Mouse (Mus musculus) testis, adult 2 months (tissue): ENCODE measurements at regions not wholly inside any gene's neighbourhood (a gene's known extent, or its start where the extent isn't known, plus 50 kb on each side); places are given as distances from the start of the nearest gene placed in this dataset.
"Not testable (repeated sequence)": the region's sequence is repeated elsewhere in the genome, so short reads cannot be mapped to it uniquely, and the experiment has no call there.

ENCODE experiments used
- H3K27ac ChIP-seq: fragments of 200-500 bp; 2 replicates; pipeline ENCODE4 v1.5.1; 2012; ENCODE audit warnings: low read depth, low read length; ENCODE audit not compliant: control insufficient read depth, insufficient read depth
- H3K27me3 ChIP-seq: fragments of 200-500 bp; 2 replicates; pipeline ENCODE4 v1.6.1; 2012; ENCODE audit warnings: mild to moderate bottlenecking, low read length, moderate library complexity; ENCODE audit not compliant: control insufficient read depth, insufficient read depth
- H3K36me3 ChIP-seq: fragments of 200-500 bp; 2 replicates; pipeline ENCODE4 v1.6.1; 2012; ENCODE audit warnings: mild to moderate bottlenecking, low read length; ENCODE audit not compliant: control insufficient read depth, insufficient read depth
- H3K4me1 ChIP-seq: fragments of 200-500 bp; 2 replicates; pipeline ENCODE4 v1.6.1; 2012; ENCODE audit warnings: low read length; ENCODE audit not compliant: control insufficient read depth, insufficient read depth
- H3K4me3 ChIP-seq: fragments of 200-500 bp; 2 replicates; pipeline ENCODE4 v1.5.1; 2012; ENCODE audit warnings: low read depth, mild to moderate bottlenecking, low read length, moderate library complexity, mixed read lengths; ENCODE audit not compliant: control insufficient read depth

DNA sequence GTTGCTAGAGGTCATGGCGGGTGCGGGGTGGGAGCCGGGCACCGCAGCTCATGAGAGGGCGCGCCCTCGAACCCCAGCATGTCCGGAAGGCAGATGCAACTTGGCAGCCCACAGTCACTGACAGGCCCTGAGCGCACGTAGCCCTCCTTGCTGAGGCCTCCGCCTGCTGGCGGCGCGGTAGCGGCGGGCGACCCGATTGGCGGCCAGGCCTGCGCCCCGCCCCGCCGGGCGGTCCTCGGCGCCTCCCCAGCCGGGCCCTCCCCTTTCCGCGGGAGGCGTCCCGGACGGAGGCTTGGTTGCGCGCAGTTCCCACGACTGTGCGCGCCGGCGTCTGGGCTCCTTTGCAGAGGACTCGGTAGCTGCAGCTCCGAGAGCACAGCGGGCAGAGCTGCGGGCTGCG lies 301.9 kb downstream of the Hpcal1 start:
- H3K27me3 ChIP-seq, H3K36me3 ChIP-seq, H3K27ac ChIP-seq, H3K4me1 ChIP-seq: not testable (repeated sequence)
- peak overlapping the region; percentile 67 for H3K4me3 ChIP-seq

DNA sequence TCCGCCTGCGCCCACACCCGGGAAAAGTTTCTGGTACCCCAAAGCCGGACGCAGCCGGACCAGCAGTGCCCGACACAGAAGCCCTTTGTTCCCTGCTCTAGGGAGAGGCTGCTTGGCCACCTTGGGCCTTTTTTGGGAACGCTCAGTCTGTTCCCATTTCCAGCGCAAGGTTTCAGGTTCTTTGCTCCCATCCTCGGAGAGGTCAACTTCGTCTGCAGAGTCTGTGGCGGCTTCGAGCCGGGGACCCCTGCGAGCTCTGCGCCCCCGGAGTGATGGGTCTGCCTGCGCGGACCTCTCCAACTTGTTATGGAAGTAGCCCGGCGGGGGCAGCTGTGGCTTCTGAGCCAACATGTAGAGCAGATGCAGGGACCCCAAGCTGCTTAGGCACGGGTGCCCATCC lies 302.7 kb downstream of the Hpcal1 start:
- H3K4me1 ChIP-seq, H3K36me3 ChIP-seq, H3K27ac ChIP-seq, H3K4me3 ChIP-seq, H3K27me3 ChIP-seq: not testable (repeated sequence)
